Mouse (Mus musculus) midbrain, postnatal 0 days (tissue): Measurements from ENCODE around the gene Ptprm. TPM values are rescaled to one million over a fixed set of nuclear protein-coding genes. Genes with fewer than 3 reads are reported as not detected.

Experiments
- ATAC-seq: fragments of 200-750 bp; cut with Nextera tagmentation; 2 replicates; pipeline ENCODE4 v1.8.0; 2017; ENCODE audit warnings: moderate number of reproducible peaks, mild to moderate bottlenecking, moderate TSS enrichment, moderate library complexity; ENCODE audit not compliant: low FRiP score
- DNase-seq: peaks from one replicate; pipeline ENCODE4 v3.0.0-alpha.2; 2015; ENCODE audit warnings: low spot score
- H3K27ac ChIP-seq: fragments of 300-500 bp; sonication (generic); 2 replicates; pipeline ENCODE4 v1.5.1; 2014; ENCODE audit warnings: low read depth, mild to moderate bottlenecking, low read length, mixed read lengths
- H3K27me3 ChIP-seq: fragments of 300-500 bp; sonication (generic); 2 replicates; pipeline ENCODE4 v1.6.1; 2014; ENCODE audit warnings: low read length, control low read depth, mixed read lengths; ENCODE audit not compliant: insufficient read depth
- H3K36me3 ChIP-seq: fragments of 300-500 bp; sonication (generic); 2 replicates; pipeline ENCODE4 v1.6.1; 2014; ENCODE audit warnings: low read length, control low read depth, mixed read lengths; ENCODE audit not compliant: insufficient read depth
- H3K4me1 ChIP-seq: fragments of 300-500 bp; sonication (generic); 2 replicates; pipeline ENCODE4 v1.6.1; 2014; ENCODE audit warnings: mild to moderate bottlenecking, control low read depth, antibody characterized with exemption, low read length, mixed read lengths; ENCODE audit not compliant: insufficient read depth
- H3K4me2 ChIP-seq: fragments of 300-500 bp; sonication (generic); 2 replicates; pipeline ENCODE4 v1.6.1; 2014; ENCODE audit warnings: low read depth, mild to moderate bottlenecking, low read length, mixed read lengths; ENCODE audit not compliant: poor library complexity, severe bottlenecking
- H3K4me3 ChIP-seq: fragments of 300-500 bp; sonication (generic); 2 replicates; pipeline ENCODE4 v1.5.1; 2014; ENCODE audit warnings: low read depth, mild to moderate bottlenecking, low read length, moderate library complexity
- H3K9ac ChIP-seq: fragments of 300-500 bp; sonication (generic); replicated peaks from 2 replicates; pipeline ENCODE4 v1.6.1; 2014; ENCODE audit warnings: mild to moderate bottlenecking, low read length, moderate library complexity, mixed read lengths; ENCODE audit not compliant: poor library complexity, severe bottlenecking
- H3K9me3 ChIP-seq: fragments of 300-500 bp; sonication (generic); 2 replicates; pipeline ENCODE4 v1.6.1; 2016; ENCODE audit warnings: low read length, control low read depth
- CTCF ChIP-seq: IDR thresholded peaks from 2 replicates; pipeline ENCODE4 v1.5.1; 2016; ENCODE audit warnings: antibody characterized with exemption, mild to moderate bottlenecking
- WGBS: fragments of 180-500 bp; shearing (Covaris S2); extraction: QIAGEN DNeasy Blood & Tissue Kit; methylation state at CpG from one replicate; pipeline ENCODE4 v1.1.7; 2014; 5-methylcytosine and 5-hydroxymethylcytosine counted together
- polyA plus RNA-seq: library from polyadenylated mRNA; unstranded; fragments of >200 nt; fragmentation: Nextera tagmentation; extraction: Ambion mirVana; gene quantifications from 2 replicates; pipeline ENCODE4 v1.2.1, GENCODE M21; 2015
- total RNA-seq: library from RNA; depleted of rRNA; stranded (reverse); fragments of >200 nt; gene quantifications from 2 replicates; pipeline ENCODE4 v1.2.3, GENCODE M21; 2014

The Ptprm gene
- total and polyA plus RNA-seq, 2 experiments from 2014 or later, result 18.3 to 43.5 TPM

GRCm38 (mm10) chr17:67351423-67351822, 2.8 kb downstream of the Ptprm start:
- DNase-seq (no peak), ATAC-seq (no peak)
- Histone ChIP-seq H3K4me3 (peak overlapping the region; percentile 77), H3K4me1 (no peaks in the 10 kb centered on the region), H3K9me3 (no peaks in the 10 kb centered on the region), H3K27me3 (no peaks in the 10 kb centered on the region), H3K27ac (no peak overlapping the region), H3K4me2 (peak overlapping the region; percentile 95), H3K36me3 (no peaks in the 10 kb centered on the region), H3K9ac (no peak overlapping the region)
- TF ChIP-seq CTCF, result no peak
- WGBS, result 47% methylated on average over 5 of the region's 5 CpGs

GRCm38 (mm10) chr17:67350536-67350935, 3.7 kb downstream of the Ptprm start:
- H3K9ac ChIP-seq, result no peak overlapping the region
- no peaks in the 10 kb centered on the region for H3K9me3 ChIP-seq
- TF ChIP-seq CTCF, result no peak
- H3K4me2 ChIP-seq, result no peak overlapping the region
- no peaks in the 10 kb centered on the region for H3K27me3 ChIP-seq
- no peaks in the 10 kb centered on the region for H3K36me3 ChIP-seq
- no peak overlapping the region for H3K4me3 ChIP-seq
- no peaks in the 10 kb centered on the region for H3K4me1 ChIP-seq
- no peak overlapping the region for H3K27ac ChIP-seq
- ATAC-seq (no peak), DNase-seq (no peak)
- WGBS, result 70% methylated on average over 7 of the region's 7 CpGs

- Histone ChIP-seq H3K4me2 (no peak overlapping the region), H3K4me1 (no peaks in the 10 kb centered on the region), H3K27me3 (no peaks in the 10 kb centered on the region), H3K27ac (no peak overlapping the region), H3K9ac (no peak overlapping the region), H3K36me3 (no peaks in the 10 kb centered on the region), H3K9me3 (no peaks in the 10 kb centered on the region), H3K4me3 (no peak overlapping the region)
- DNase-seq, result no peak
- no peak for ATAC-seq
- peak; percentile 38; the same call in 1 of the 2 replicates for TF ChIP-seq CTCF
- WGBS, result 96% methylated on average over 8 of the region's 8 CpGs
These were observed 4.7 kb downstream of the Ptprm start for GRCm38 (mm10) chr17:67349594-67349993.

GRCm38 (mm10) chr17:67346921-67347320, 7.3 kb downstream of the Ptprm start:
- no peak for DNase-seq

GRCm38 (mm10) chr17:67345157-67345556, 9.1 kb downstream of the Ptprm start:
- 92% methylated on average over 8 of the region's 8 CpGs for WGBS
- ATAC-seq (no peak), DNase-seq (no peak)
- Histone ChIP-seq H3K36me3 (no peaks in the 10 kb centered on the region), H3K27ac (no peak overlapping the region), H3K4me3 (no peak overlapping the region), H3K9ac (no peak overlapping the region), H3K4me2 (no peak overlapping the region), H3K9me3 (no peaks in the 10 kb centered on the region), H3K4me1 (no peaks in the 10 kb centered on the region), H3K27me3 (no peaks in the 10 kb centered on the region)
- TF ChIP-seq CTCF, result no peak

More at GRCm38 (mm10) chr17:67346921-67347320, 7.3 kb downstream of the Ptprm start:
- ATAC-seq, result no peak
- WGBS, result 89% methylated on average over 10 of the region's 10 CpGs
- Histone ChIP-seq H3K27ac (no peak overlapping the region), H3K4me3 (no peak overlapping the region), H3K4me2 (no peak overlapping the region), H3K27me3 (no peaks in the 10 kb centered on the region), H3K9me3 (no peaks in the 10 kb centered on the region), H3K36me3 (no peaks in the 10 kb centered on the region), H3K4me1 (no peaks in the 10 kb centered on the region), H3K9ac (no peak overlapping the region)
- no peak for TF ChIP-seq CTCF

DNA sequence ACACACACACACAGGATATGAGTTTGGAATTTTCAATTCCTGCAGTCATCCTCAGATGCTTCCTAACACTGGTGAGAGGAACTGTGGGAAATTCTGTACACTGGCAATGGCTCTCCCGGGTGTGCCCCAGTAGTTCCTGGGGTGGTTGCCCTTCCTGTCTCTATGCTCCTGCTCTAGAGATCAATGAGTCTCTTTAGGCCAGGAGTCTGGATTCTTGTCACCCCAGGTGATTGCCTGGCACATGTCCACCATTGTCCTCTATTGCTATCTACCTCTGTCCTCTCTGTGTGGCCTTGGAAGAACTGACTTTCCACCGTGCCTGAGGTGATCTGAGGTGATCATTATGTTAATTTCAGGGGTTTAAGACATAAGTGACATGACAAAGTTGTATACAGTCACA, 10.8 kb downstream of the Ptprm start:
- Histone ChIP-seq H3K4me1 (no peaks in the 10 kb centered on the region), H3K27me3 (no peaks in the 10 kb centered on the region), H3K27ac (no peak overlapping the region), H3K36me3 (no peaks in the 10 kb centered on the region), H3K9me3 (no peaks in the 10 kb centered on the region), H3K4me2 (no peak overlapping the region), H3K9ac (no peak overlapping the region), H3K4me3 (no peak overlapping the region)
- ATAC-seq (no peak), DNase-seq (no peak)
- WGBS, result 82% methylated on average over 2 of the region's 2 CpGs
- no peak for TF ChIP-seq CTCF
